Mouse (Mus musculus) telencephalon, adult 2 months (tissue): ENCODE data around the gene Zc3h15.
"Not testable (repeated sequence)": the region's sequence is repeated elsewhere in the genome, so short reads cannot be mapped to it uniquely, and the experiment has no call there.

Experiments used
- DNase-seq: peaks from one replicate; pipeline ENCODE4 v3.0.0-alpha.2; 2011; ENCODE audit warnings: low read depth, low spot score

Zc3h15 gene

GRCm38 (mm10) chr2:83644276-83645252, at the start of gene Zc3h15:
TSS of gene Zc3h15 (plus strand) at chr2:83644435.
- DNase-seq: peak; percentile 84

GRCm38 (mm10) chr2:83620558-83621367, 23.5 kb upstream of the Zc3h15 start:
- DNase-seq: no peak

- no peak for DNase-seq
Measured at GRCm38 (mm10) chr2:83621511-83621910, 22.7 kb upstream of the Zc3h15 start.

GRCm38 (mm10) chr2:83622792-83623191, 21.4 kb upstream of the Zc3h15 start:
- DNase-seq: no peak

- DNase-seq: no peak
Measured at GRCm38 (mm10) chr2:83624045-83624444, 20.2 kb upstream of the Zc3h15 start.

GRCm38 (mm10) chr2:83625226-83626108, 18.8 kb upstream of the Zc3h15 start:
- DNase-seq: no peak

GRCm38 (mm10) chr2:83626881-83627280, 17.4 kb upstream of the Zc3h15 start:
- DNase-seq: no peak

- DNase-seq: no peak
Measured at GRCm38 (mm10) chr2:83627495-83627894, 16.7 kb upstream of the Zc3h15 start.

- DNase-seq: no peak
Measured at GRCm38 (mm10) chr2:83627932-83628331, 16.3 kb upstream of the Zc3h15 start.

- DNase-seq: no peak
Measured at GRCm38 (mm10) chr2:83641993-83642392, 2.2 kb upstream of the Zc3h15 start.

- no peak for DNase-seq
Measured at GRCm38 (mm10) chr2:83648916-83649315, 4.7 kb downstream of the Zc3h15 start.

GRCm38 (mm10) chr2:83652606-83653005, 8.4 kb downstream of the Zc3h15 start:
- no peak for DNase-seq

GRCm38 (mm10) chr2:83659279-83659678, 15.0 kb downstream of the Zc3h15 start:
- no peak for DNase-seq

GRCm38 (mm10) chr2:83660114-83660513, 15.9 kb downstream of the Zc3h15 start:
- DNase-seq: no peak

GRCm38 (mm10) chr2:83661351-83661750, 17.1 kb downstream of the Zc3h15 start:
- DNase-seq: no peak

- DNase-seq: not testable (repeated sequence)
Measured at GRCm38 (mm10) chr2:83665051-83665450, 20.8 kb downstream of the Zc3h15 start.

GRCm38 (mm10) chr2:83667430-83667829, 23.2 kb downstream of the Zc3h15 start:
- no peak for DNase-seq

- no peak for DNase-seq
Measured at GRCm38 (mm10) chr2:83668052-83668451, 23.8 kb downstream of the Zc3h15 start.

GRCm38 (mm10) chr2:83669988-83670387, 25.8 kb downstream of the Zc3h15 start:
- DNase-seq: no peak

GRCm38 (mm10) chr2:83671843-83672242, 27.6 kb downstream of the Zc3h15 start:
- DNase-seq: peak; percentile 29

- DNase-seq: no peak
Measured at GRCm38 (mm10) chr2:83673067-83673466, 28.8 kb downstream of the Zc3h15 start.
